Mouse (Mus musculus) neural tube, embryonic 12.5 days (tissue): Measurements from ENCODE around the gene Gm20388. TPM values are rescaled to one million over a fixed set of nuclear protein-coding genes. Genes with fewer than 3 reads are reported as not detected.

ENCODE experiments used
- ATAC-seq: fragments of 200-750 bp; cut with Nextera tagmentation; 2 replicates; pipeline ENCODE4 v1.8.0; 2017; ENCODE audit warnings: low read depth, mild to moderate bottlenecking, moderate TSS enrichment, moderate library complexity; ENCODE audit not compliant: low FRiP score
- H3K27ac ChIP-seq: fragments of 300-500 bp; sonication (generic); 2 replicates; pipeline ENCODE4 v1.5.1; 2016
- H3K27me3 ChIP-seq: fragments of 300-500 bp; sonication (generic); replicated peaks from 2 replicates; pipeline ENCODE4 v1.6.1; 2016; ENCODE audit warnings: mild to moderate bottlenecking
- H3K36me3 ChIP-seq: fragments of 300-500 bp; sonication (generic); 2 replicates; pipeline ENCODE4 v1.6.1; 2016; ENCODE audit warnings: mild to moderate bottlenecking
- H3K4me1 ChIP-seq: fragments of 300-500 bp; sonication (generic); 2 replicates; pipeline ENCODE4 v1.6.1; 2016
- H3K4me2 ChIP-seq: fragments of 300-500 bp; sonication (generic); replicated peaks from 2 replicates; pipeline ENCODE4 v1.6.1; 2016; ENCODE audit warnings: mild to moderate bottlenecking
- H3K4me3 ChIP-seq: fragments of 300-500 bp; sonication (generic); 2 replicates; pipeline ENCODE4 v1.5.1; 2016
- H3K9ac ChIP-seq: fragments of 300-500 bp; sonication (generic); 2 replicates; pipeline ENCODE4 v1.6.1; 2016; ENCODE audit warnings: mild to moderate bottlenecking
- H3K9me3 ChIP-seq: fragments of 300-500 bp; sonication (generic); 2 replicates; pipeline ENCODE4 v1.6.1; 2016; ENCODE audit warnings: mild to moderate bottlenecking
- WGBS: fragments of 180-500 bp; shearing (Covaris S2); methylation state at CpG from one replicate; pipeline ENCODE4 v1.1.7; 2016; 5-methylcytosine and 5-hydroxymethylcytosine counted together
- polyA plus RNA-seq: library from polyadenylated mRNA; unstranded; fragments of >200 nt; fragmentation: Nextera tagmentation; extraction: Ambion mirVana; gene quantifications from 2 replicates; pipeline ENCODE4 v1.2.1, GENCODE M21; 2016

Gene Gm20388
- polyA plus RNA-seq, 1 experiment from 2014 or later = not detected

- Histone ChIP-seq H3K4me3 (no peak overlapping the region), H3K9me3 (no peaks in the 10 kb centered on the region), H3K27me3 (no peaks in the 10 kb centered on the region), H3K36me3 (peaks cover 75% of the 10 kb centered on the region), H3K9ac (no peak overlapping the region), H3K27ac (no peak overlapping the region), H3K4me1 (0 out of 2 replicates have a peak, but pooled peaks cover 6% of the 10 kb centered on the region), H3K4me2 (no peak overlapping the region)
- no peak for ATAC-seq
- WGBS = 93% methylated on average over 4 of the region's 4 CpGs
Measured at GRCm38 (mm10) chr8:121998631-121999030, 2088.0 kb downstream of the Gm20388 start.

DNA sequence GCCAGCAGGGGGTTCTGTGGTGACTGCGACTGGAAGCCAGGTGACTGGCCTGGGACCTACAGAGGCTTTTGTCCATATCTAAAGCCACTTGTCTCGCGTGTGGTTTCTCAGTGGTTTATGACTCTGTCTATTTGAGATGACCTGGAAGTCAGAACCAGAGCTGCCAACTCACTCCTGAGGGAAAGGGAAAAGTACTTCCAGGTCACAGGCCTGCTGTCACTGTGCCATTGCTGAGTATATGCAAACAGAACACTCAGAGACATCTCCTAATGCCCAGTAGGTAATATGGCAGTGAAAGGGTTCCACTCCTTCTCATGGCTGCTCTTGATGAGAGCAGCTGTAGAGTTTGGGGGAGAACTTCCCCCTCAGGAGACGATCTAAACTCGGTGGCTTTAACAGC, 2088.6 kb downstream of the Gm20388 start:
- WGBS = 90% methylated on average over 5 of the region's 5 CpGs
- H3K36me3 ChIP-seq = peaks cover 78% of the 10 kb centered on the region

GRCm38 (mm10) chr8:122001339-122002115, 2090.9 kb downstream of the Gm20388 start:
- H3K9me3 ChIP-seq = no peaks in the 10 kb centered on the region
- H3K4me2 ChIP-seq = no peak overlapping the region
- no peak overlapping the region for H3K27ac ChIP-seq
- no peak for ATAC-seq
- no peak overlapping the region for H3K4me3 ChIP-seq
- H3K36me3 ChIP-seq = peaks cover 77% of the 10 kb centered on the region
- 89% methylated on average over 15 of the region's 15 CpGs for WGBS
- H3K4me1 ChIP-seq = 0 out of 2 replicates have a peak, but pooled peaks cover 6% of the 10 kb centered on the region
- H3K27me3 ChIP-seq = no peaks in the 10 kb centered on the region
- no peak overlapping the region for H3K9ac ChIP-seq

More for the DNA sequence above, 2088.6 kb downstream of the Gm20388 start:
- no peak for ATAC-seq
- no peaks in the 10 kb centered on the region for H3K27me3 ChIP-seq
- 0 out of 2 replicates have a peak, but pooled peaks cover 11% of the 10 kb centered on the region for H3K4me1 ChIP-seq
- no peaks in the 10 kb centered on the region for H3K9me3 ChIP-seq
- no peak overlapping the region for H3K4me3 ChIP-seq
- no peak overlapping the region for H3K9ac ChIP-seq
- H3K27ac ChIP-seq = no peak overlapping the region
- no peak overlapping the region for H3K4me2 ChIP-seq

DNA sequence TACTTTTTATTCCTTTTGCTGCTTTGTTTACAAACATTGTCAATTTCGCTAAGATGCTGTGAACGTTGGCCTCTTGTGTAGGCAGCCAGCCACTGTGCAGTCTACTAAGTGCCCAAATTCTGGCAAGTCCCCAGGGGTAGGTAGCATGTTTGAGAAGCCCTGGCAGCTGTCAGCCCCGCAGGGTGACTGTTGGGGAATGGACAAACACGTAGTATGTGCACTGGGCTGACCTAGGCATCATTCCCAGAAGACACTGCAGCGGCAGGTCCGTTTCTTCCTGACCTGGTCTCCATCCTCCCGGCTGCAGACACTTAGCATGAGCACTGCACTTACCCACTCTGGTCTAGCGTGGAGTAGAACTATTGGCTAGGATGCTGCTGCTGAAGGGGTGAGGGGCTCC, 2093.0 kb downstream of the Gm20388 start:
- no peaks in the 10 kb centered on the region for H3K9me3 ChIP-seq
- 0 out of 2 replicates have a peak, but pooled peaks cover 6% of the 10 kb centered on the region for H3K4me1 ChIP-seq
- 88% methylated on average over 8 of the region's 8 CpGs for WGBS
- no peaks in the 10 kb centered on the region for H3K27me3 ChIP-seq
- no peak overlapping the region for H3K4me3 ChIP-seq
- peaks cover 74% of the 10 kb centered on the region for H3K36me3 ChIP-seq
- ATAC-seq = no peak
- H3K27ac ChIP-seq = no peak overlapping the region
- no peak overlapping the region for H3K9ac ChIP-seq
- H3K4me2 ChIP-seq = no peak overlapping the region

GRCm38 (mm10) chr8:122004131-122004530, 2093.5 kb downstream of the Gm20388 start:
- no peak overlapping the region for H3K9ac ChIP-seq
- H3K27me3 ChIP-seq = no peaks in the 10 kb centered on the region
- H3K27ac ChIP-seq = no peak overlapping the region
- ATAC-seq = no peak
- peaks cover 74% of the 10 kb centered on the region for H3K36me3 ChIP-seq
- no peaks in the 10 kb centered on the region for H3K9me3 ChIP-seq
- H3K4me2 ChIP-seq = no peak overlapping the region
- 81% methylated on average over 5 of the region's 5 CpGs for WGBS
- 0 out of 2 replicates have a peak, but pooled peaks cover 6% of the 10 kb centered on the region for H3K4me1 ChIP-seq
- H3K4me3 ChIP-seq = no peak overlapping the region

- WGBS = 91% methylated on average over 25 of the region's 25 CpGs
Measured at GRCm38 (mm10) chr8:122005422-122006204, 2095.0 kb downstream of the Gm20388 start.

DNA sequence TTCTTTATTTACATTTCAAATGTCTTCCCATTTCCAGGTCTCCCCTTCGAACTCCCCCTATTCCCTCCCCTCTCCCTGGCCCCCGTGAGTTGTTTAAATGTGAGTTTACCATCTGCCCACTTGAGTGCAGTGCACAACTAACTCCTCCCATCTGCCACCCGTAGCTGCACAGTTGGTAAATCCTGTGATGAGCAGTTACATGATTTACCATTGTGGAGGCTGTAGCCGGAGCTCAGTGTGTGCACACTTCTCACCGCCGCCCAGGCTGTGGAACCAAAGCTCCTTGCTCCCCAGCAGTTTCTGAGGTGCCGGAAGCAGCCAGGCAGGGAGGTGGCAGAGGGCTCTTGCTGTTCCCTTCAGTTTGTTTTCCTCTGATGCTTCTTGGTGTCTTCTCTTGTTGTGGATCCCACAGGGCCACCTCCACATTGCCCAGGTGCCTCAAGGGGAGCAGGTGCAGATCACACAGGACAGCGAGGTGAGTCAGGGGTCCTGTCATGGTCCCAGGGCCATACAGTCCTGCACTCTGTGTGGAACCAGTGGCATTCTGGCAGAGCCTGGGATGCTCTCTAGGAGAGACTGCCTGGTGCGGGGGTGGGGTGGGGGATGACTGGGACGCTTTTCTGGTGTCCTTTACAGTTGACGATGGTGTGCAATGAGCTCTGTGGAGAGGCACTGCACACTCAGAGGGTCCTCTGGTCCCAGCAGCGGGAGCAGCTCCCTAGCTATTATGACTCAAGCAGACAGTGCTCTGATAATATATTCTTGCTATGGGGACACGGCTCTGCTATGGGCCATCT, 2096.2 kb downstream of the Gm20388 start:
- Histone ChIP-seq H3K27ac (no peak overlapping the region), H3K9ac (no peak overlapping the region), H3K4me1 (0 out of 2 replicates have a peak, but pooled peaks cover 6% of the 10 kb centered on the region), H3K27me3 (no peaks in the 10 kb centered on the region), H3K9me3 (no peaks in the 10 kb centered on the region), H3K36me3 (peaks cover 63% of the 10 kb centered on the region), H3K4me3 (no peak overlapping the region), H3K4me2 (no peak overlapping the region)
- ATAC-seq = no peak
- WGBS = 82% methylated on average over 13 of the region's 13 CpGs

More at GRCm38 (mm10) chr8:122005422-122006204, 2095.0 kb downstream of the Gm20388 start:
- Histone ChIP-seq H3K9me3 (no peaks in the 10 kb centered on the region), H3K4me3 (no peak overlapping the region), H3K4me2 (no peak overlapping the region), H3K36me3 (peaks cover 72% of the 10 kb centered on the region), H3K27ac (no peak overlapping the region), H3K4me1 (0 out of 2 replicates have a peak, but pooled peaks cover 6% of the 10 kb centered on the region), H3K9ac (no peak overlapping the region), H3K27me3 (no peaks in the 10 kb centered on the region)
- ATAC-seq = no peak

DNA sequence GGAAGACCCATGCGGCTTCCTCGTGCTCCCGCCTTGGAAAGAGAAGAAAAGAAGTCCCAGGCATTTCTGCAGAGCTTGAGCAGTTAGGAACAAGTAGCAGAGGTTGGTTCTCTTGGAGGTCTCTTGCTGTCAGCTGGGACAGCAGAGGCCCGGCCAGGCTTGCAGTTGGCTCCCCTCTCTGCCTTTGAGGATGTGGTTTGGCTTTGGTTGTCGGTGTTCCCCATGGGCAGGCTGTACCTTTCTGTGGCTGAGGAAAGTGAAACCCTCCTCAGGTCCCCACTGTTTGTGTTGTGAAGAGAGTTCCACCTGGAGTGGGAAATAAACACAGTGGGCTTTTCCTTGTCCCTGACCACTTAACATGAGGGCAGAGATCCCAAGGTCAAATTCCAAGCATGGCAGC, 2097.8 kb downstream of the Gm20388 start:
- Histone ChIP-seq H3K4me1 (0 out of 2 replicates have a peak, but pooled peaks cover 6% of the 10 kb centered on the region), H3K4me2 (no peak overlapping the region), H3K9ac (no peak overlapping the region), H3K27ac (no peak overlapping the region), H3K36me3 (peaks cover 50% of the 10 kb centered on the region), H3K9me3 (no peaks in the 10 kb centered on the region), H3K4me3 (no peak overlapping the region), H3K27me3 (no peaks in the 10 kb centered on the region)
- ATAC-seq = no peak
- 93% methylated on average over 5 of the region's 5 CpGs for WGBS

- no peaks in the 10 kb centered on the region for H3K9me3 ChIP-seq
- no peak overlapping the region for H3K27ac ChIP-seq
- H3K36me3 ChIP-seq = peaks cover 49% of the 10 kb centered on the region
- whole genome bisulfite sequencing = 92% methylated on average over 5 of the region's 5 CpGs
- no peak for ATAC-seq
- no peaks in the 10 kb centered on the region for H3K27me3 ChIP-seq
- H3K4me3 ChIP-seq = no peak overlapping the region
- no peak overlapping the region for H3K9ac ChIP-seq
- H3K4me1 ChIP-seq = no peaks in the 10 kb centered on the region
- no peak overlapping the region for H3K4me2 ChIP-seq
Measured at GRCm38 (mm10) chr8:122010638-122011037, 2100.0 kb downstream of the Gm20388 start.

DNA sequence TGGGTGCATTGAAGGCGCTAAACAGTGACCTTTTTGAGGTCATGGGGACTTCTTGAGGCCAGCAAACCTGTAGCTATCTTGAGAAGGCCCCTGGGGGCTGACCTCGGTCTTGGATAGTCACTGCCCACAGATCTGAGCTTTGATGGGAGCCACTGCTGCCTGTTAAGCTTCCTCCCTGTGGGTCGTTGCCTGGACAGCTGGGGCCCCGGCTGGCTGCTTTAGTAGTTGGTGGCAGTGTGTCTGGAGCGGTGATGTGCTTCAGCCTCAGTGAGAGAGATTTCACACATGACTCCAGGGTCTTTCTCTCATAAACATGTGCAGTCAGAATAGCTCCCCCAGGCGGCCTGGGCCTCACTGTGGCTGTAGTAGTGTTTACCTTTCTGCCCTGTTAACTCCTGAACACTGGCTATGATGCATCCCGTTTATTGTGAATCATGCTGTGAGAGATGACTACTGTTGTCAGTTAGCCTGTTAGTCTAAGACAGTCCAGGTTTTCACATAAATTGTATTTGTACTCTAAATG, 2100.5 kb downstream of the Gm20388 start:
- ATAC-seq = no peak
- peaks cover 46% of the 10 kb centered on the region for H3K36me3 ChIP-seq
- H3K27me3 ChIP-seq = no peaks in the 10 kb centered on the region
- H3K9ac ChIP-seq = no peak overlapping the region
- no peaks in the 10 kb centered on the region for H3K9me3 ChIP-seq
- H3K4me1 ChIP-seq = no peaks in the 10 kb centered on the region
- no peak overlapping the region for H3K27ac ChIP-seq
- 60% methylated on average over 7 of the region's 7 CpGs for WGBS
- H3K4me2 ChIP-seq = no peak overlapping the region
- H3K4me3 ChIP-seq = no peak overlapping the region

- no peaks in the 10 kb centered on the region for H3K4me1 ChIP-seq
- H3K27ac ChIP-seq = no peak overlapping the region
- H3K4me3 ChIP-seq = no peak overlapping the region
- peaks cover 41% of the 10 kb centered on the region for H3K36me3 ChIP-seq
- no peak overlapping the region for H3K4me2 ChIP-seq
- no peak for ATAC-seq
- H3K9me3 ChIP-seq = no peaks in the 10 kb centered on the region
- no peak overlapping the region for H3K9ac ChIP-seq
- no peaks in the 10 kb centered on the region for H3K27me3 ChIP-seq
- WGBS = 58% methylated on average over 3 of the region's 3 CpGs
Measured at GRCm38 (mm10) chr8:122014606-122015005, 2104.0 kb downstream of the Gm20388 start.
